Mouse (Mus musculus) myocyte (in vitro differentiated cells): Measurements from ENCODE around the gene Rhbdd3. TPM values are rescaled to one million over a fixed set of nuclear protein-coding genes. Genes with fewer than 3 reads are reported as not detected.

ENCODE experiments used
- H3K27me3 ChIP-seq: one replicate; pipeline ENCODE4 v1.6.1; 2011; ENCODE audit not compliant: control insufficient read depth, insufficient read depth, insufficient read length
- H3K36me3 ChIP-seq: one replicate; pipeline ENCODE4 v1.6.1; 2011; ENCODE audit not compliant: control insufficient read depth, insufficient read depth
- H3K4me2 ChIP-seq: one replicate; pipeline ENCODE4 v1.6.1; 2011; ENCODE audit warnings: low read depth, control low read depth
- H3K4me3 ChIP-seq: one replicate; pipeline ENCODE4 v1.5.1; 2011; ENCODE audit warnings: mild to moderate bottlenecking, control low read depth, moderate library complexity
- H3K79me2 ChIP-seq: one replicate; pipeline ENCODE4 v1.6.1; 2011; ENCODE audit not compliant: control insufficient read depth, insufficient read depth
- H3ac ChIP-seq: one replicate; pipeline ENCODE4 v1.6.1; 2011; ENCODE audit not compliant: control insufficient read depth, insufficient read length
- CEBPB ChIP-seq: IDR thresholded peaks from 2 replicates; pipeline ENCODE4 v1.6.1; 2011; ENCODE audit warnings: mild to moderate bottlenecking, moderate library complexity; ENCODE audit not compliant: poor library complexity, insufficient read depth, severe bottlenecking
- E2F4 ChIP-seq: IDR thresholded peaks from one replicate; pipeline ENCODE4 v1.6.1; 2011; ENCODE audit warnings: mild to moderate bottlenecking, control low read depth, moderate library complexity; ENCODE audit not compliant: insufficient read depth
- MAX ChIP-seq: IDR thresholded peaks from one replicate; pipeline ENCODE4 v1.6.1; 2011; ENCODE audit warnings: low read depth, mild to moderate bottlenecking, control low read depth
- MYOD1 ChIP-seq, 3 experiments: IDR thresholded peaks; one replicate each; pipeline ENCODE4 v1.6.1; 2011; ENCODE audit warnings: control low read depth in 2 of 3, low read depth in 2 of 3, mild to moderate bottlenecking in 2 of 3, moderate library complexity in 1 of 3; ENCODE audit not compliant: insufficient read length in 2 of 3, control insufficient read depth in 1 of 3
- MYOG ChIP-seq, 3 experiments: IDR thresholded peaks; one replicate each; pipeline ENCODE4 v1.6.1; 2011; ENCODE audit warnings: control low read depth in 2 of 3, low read depth in 2 of 3, mild to moderate bottlenecking in 2 of 3; ENCODE audit not compliant: insufficient read length in 2 of 3, control insufficient read depth in 1 of 3, insufficient read depth in 1 of 3
- POLR2A ChIP-seq: IDR thresholded peaks from one replicate; pipeline ENCODE4 v1.6.1; 2011; ENCODE audit warnings: low read depth, mild to moderate bottlenecking, control low read depth, moderate library complexity; ENCODE audit not compliant: insufficient read length
- POLR2AphosphoS2 ChIP-seq: IDR thresholded peaks from one replicate; pipeline ENCODE4 v1.6.1; 2011; ENCODE audit warnings: low read depth, control low read depth; ENCODE audit not compliant: insufficient read length
- REST ChIP-seq: IDR thresholded peaks from one replicate; pipeline ENCODE4 v1.6.1; 2011; ENCODE audit warnings: mild to moderate bottlenecking, control low read depth, moderate library complexity; ENCODE audit not compliant: insufficient read depth, insufficient read length
- SRF ChIP-seq: IDR thresholded peaks from one replicate; pipeline ENCODE4 v1.6.1; 2011; ENCODE audit warnings: low read depth; ENCODE audit not compliant: control insufficient read depth, insufficient read length
- TCF12 ChIP-seq: IDR thresholded peaks from one replicate; pipeline ENCODE4 v1.6.1; 2011; ENCODE audit warnings: mild to moderate bottlenecking, control low read depth; ENCODE audit not compliant: poor library complexity, insufficient read depth, severe bottlenecking
- TCF3 ChIP-seq: IDR thresholded peaks from one replicate; pipeline ENCODE4 v1.6.1; 2011; ENCODE audit warnings: low read depth, control low read depth; ENCODE audit not compliant: insufficient read length
- USF1 ChIP-seq: IDR thresholded peaks from one replicate; pipeline ENCODE4 v1.6.1; 2011; ENCODE audit warnings: low read depth, mild to moderate bottlenecking, control low read depth, moderate library complexity
- polyA plus RNA-seq: library from polyadenylated mRNA; unstranded; fragments of >200 nt; fragmentation: generic; extraction: Trizol; gene quantifications from one replicate; pipeline ENCODE4 v1.2.1, GENCODE M21; 2012; ENCODE audit warnings: missing spikeins

The Rhbdd3 gene
- polyA plus RNA-seq, 1 experiment: 23.6 TPM

DNA sequence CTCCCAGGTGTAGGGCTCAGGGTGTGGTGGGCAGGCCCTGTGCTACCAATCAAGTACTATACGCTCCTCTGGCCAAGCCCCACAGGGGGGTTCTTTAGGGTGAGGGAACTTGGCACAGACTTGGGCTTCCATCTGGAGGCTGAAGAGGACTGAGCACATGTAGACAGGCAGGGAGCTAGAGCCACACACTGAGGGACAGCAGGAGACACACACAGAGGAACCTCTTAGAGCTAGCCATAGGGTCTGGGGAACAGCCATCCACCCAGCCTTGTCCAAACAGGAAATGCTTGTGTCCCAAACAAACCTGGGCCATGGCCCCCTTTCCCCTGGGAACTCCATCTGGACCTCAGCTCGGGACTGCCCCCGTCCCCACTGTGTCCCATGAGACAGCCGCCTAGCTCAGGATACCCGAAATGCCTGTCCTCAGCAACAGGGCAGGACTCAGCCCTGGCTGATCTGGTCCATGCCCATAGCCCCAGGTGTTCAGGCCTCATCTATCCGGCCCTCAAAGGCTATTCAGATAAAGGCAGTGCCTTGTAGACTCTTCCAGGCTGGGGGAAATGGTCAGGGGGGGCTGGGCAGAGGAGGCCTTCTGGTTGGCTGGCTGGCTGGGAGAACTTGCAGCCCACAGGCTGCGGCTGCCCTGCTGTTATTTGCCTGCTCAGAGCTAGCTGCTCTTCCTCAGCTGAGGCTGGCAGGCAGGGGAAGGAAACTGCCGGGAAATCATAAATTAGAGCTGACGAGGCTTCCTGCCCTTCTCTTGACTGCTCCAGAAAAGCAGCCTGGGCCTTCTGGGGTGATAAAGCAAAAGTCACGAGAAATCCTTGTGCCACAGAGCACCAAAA, 56.5 kb downstream of the Rhbdd3 start:
- H3ac ChIP-seq: no peak overlapping the region
- no peak overlapping the region for H3K4me3 ChIP-seq
- no peaks in the 10 kb centered on the region for H3K36me3 ChIP-seq
- no peaks in the 10 kb centered on the region for H3K79me2 ChIP-seq
- H3K27me3 ChIP-seq: peaks cover 18% of the 10 kb centered on the region
- no peak for TF ChIP-seq SRF
- TF ChIP-seq TCF12: no peak
- TF ChIP-seq POLR2A: no peak
- TF ChIP-seq E2F4: no peak
- no peak for TF ChIP-seq REST
- TF ChIP-seq CEBPB: no peak
- no peak for TF ChIP-seq USF1
- TF ChIP-seq TCF3: no peak
- no peak for TF ChIP-seq MYOG (IDR thresholded peaks at IDR 0.05; ENCODE audit: control insufficient read depth in 1 of 3, insufficient read depth in 1 of 3, insufficient read length in 2 of 3, low read depth in 2 of 3)
- no peak for TF ChIP-seq POLR2AphosphoS2
- no peak for TF ChIP-seq MYOD1 (IDR thresholded peaks at IDR 0.05; ENCODE audit: control insufficient read depth in 1 of 3, insufficient read length in 2 of 3, low read depth in 2 of 3)
- no peak for TF ChIP-seq MAX
- no peak overlapping the region for H3K4me2 ChIP-seq

Other genes with a start within 250 kb of the Rhbdd3 start
- 51.1 TPM for gene Nf2, start 249.4 kb upstream of the Rhbdd3 start, polyA plus RNA-seq
- gene Nipsnap1, start 225.0 kb upstream of the Rhbdd3 start, polyA plus RNA-seq: 7.2 TPM
- 57.9 TPM for gene Thoc5, start 203.6 kb upstream of the Rhbdd3 start, polyA plus RNA-seq
- gene Nefh, start 150.9 kb upstream of the Rhbdd3 start, polyA plus RNA-seq: 0.04 TPM
- gene Ap1b1, start 112.1 kb upstream of the Rhbdd3 start, polyA plus RNA-seq: 55.6 TPM
- 1.4 TPM for gene Rasl10a, start 40.8 kb upstream of the Rhbdd3 start, polyA plus RNA-seq
- 69.3 TPM for gene Gas2l1, start 33.6 kb upstream of the Rhbdd3 start, polyA plus RNA-seq
- gene Ewsr1, start 340 bp downstream of the Rhbdd3 start, polyA plus RNA-seq: 157 TPM
- 0.04 TPM for gene Emid1, start 53.3 kb downstream of the Rhbdd3 start, polyA plus RNA-seq
- 79.3 TPM for gene Kremen1, start 162.6 kb downstream of the Rhbdd3 start, polyA plus RNA-seq